Mouse (Mus musculus): ENCODE results near the gene Hist1h2af. TPM values are rescaled to one million over a fixed set of nuclear protein-coding genes. Genes with fewer than 3 reads are reported as not detected.
"Not testable (repeated sequence)": the region's sequence is repeated elsewhere in the genome, so short reads cannot be mapped to it uniquely, and the experiment has no call there.

Gene Hist1h2af
- polyA plus RNA-seq, 1 experiment from 2014 or later: 3.3 TPM

DNA sequence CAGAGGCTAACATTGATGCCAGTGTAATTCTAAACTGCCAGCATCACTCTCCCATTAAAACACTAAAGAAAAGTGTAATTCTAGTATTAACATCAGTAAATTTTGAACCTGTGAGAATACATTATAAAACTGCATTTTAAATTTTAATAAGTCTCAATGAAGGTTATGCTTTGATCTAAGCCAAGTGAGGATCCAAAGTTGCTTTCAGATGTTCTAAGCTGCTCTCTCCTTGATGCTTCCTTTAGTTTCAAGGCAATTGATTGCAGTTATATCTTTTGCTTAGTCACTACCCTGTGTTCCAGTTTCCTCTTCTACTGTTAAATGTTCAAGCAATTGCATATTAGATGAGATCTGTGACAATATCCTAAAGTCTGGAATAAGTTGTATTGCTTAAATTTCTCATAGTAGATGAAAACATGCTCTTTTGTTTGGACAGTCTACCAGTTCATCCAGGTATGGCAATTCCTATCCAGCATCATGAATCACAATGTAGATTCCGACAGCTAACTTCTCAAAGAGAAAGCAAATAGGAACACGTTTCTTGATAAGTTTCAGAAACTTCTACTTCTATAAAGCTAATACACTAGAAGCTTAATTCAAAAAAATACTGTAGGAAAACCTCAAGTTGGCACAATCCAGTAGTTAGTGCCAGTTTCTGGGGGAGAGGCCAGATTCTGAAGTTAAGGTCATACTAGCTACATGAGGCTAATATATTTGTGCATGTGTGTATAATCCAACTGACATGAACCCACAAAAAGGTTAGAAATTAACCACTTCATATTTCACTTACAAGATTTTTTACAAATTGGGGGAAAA is 38.7 kb downstream of the Hist1h2af start:
- H3K9ac ChIP-seq (ENCODE audit: low read depth, low read length): peak overlapping the region; percentile 47
- H3K36me3 ChIP-seq (ENCODE audit: insufficient read depth, low read length): no peaks in the 10 kb centered on the region
- H3K9me3 ChIP-seq (replicated peaks; ENCODE audit: low read length): no peaks in the 10 kb centered on the region
- DNase-seq (ENCODE audit: low spot score) (peak; percentile 58), ATAC-seq (replicated peaks; ENCODE audit: low FRiP score, low read depth) (no peak)
- H3K4me3 ChIP-seq (replicated peaks; ENCODE audit: low read depth, low read length): peak overlapping the region; percentile 48
- peak overlapping the region; percentile 95 for H3K27ac ChIP-seq
- no peaks in the 10 kb centered on the region for H3K27me3 ChIP-seq (ENCODE audit: insufficient read depth, low read length)
- no peak for TF ChIP-seq CTCF (IDR thresholded peaks at IDR 0.05; ENCODE audit: low read depth)
- H3K4me2 ChIP-seq (ENCODE audit: low read length): peak overlapping the region; percentile 64
- WGBS: 19% methylated on average over 2 of the region's 2 CpGs
- H3K4me1 ChIP-seq (replicated peaks; ENCODE audit: insufficient read depth, low read length): peaks cover 13% of the 10 kb centered on the region; the same call in 1 of the 2 replicates

DNA sequence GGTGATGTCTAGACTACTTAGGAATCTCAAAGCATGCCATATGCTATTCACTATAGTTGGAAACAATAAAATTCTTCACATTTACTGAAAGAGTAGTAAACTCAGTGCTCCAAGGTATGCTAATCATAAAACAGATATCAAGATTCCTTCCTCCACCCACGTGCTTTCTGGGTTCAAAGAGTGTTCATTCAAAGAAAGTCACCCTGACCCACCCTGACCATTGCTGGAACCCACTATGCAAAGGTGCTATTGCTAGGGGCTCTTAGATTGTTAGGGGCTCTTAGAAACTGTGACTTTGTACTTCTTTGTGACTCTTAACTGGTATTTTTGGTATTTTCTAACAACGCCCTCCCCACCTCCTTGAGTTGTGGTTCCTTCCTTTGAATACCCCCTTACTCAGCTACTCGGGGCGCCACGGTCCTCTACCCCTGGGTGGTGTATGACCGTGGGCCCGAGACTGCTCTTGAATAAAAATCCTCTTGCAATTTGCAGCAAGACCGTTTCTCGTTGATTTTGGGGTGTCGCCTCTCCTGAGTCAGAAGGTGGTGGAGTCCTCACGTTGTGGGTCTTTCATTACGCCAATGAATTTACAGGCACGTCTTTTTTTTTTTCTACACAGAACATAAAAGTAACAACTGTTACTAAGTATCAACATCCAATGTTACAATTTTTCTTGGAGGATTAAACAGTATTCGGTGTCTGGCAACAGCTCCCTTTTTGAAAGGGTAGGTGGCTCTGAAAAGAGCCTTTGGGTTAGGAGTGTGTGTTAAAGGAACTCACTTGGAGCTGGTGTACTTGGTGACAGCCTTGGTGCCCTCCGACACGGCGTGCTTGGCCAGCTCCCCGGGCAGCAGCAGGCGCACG is 39.6 kb downstream of the Hist1h2af start:
- WGBS: 4% methylated on average over 18 of the region's 20 CpGs
- H3K9me3 ChIP-seq (replicated peaks; ENCODE audit: low read length); H3K27me3 ChIP-seq (ENCODE audit: insufficient read depth, low read length); DNase-seq (ENCODE audit: low spot score); ATAC-seq (replicated peaks; ENCODE audit: low FRiP score, low read depth); H3K36me3 ChIP-seq (ENCODE audit: insufficient read depth, low read length): not testable (repeated sequence)
- H3K4me1 ChIP-seq (replicated peaks; ENCODE audit: insufficient read depth, low read length): peaks cover 13% of the 10 kb centered on the region; the same call in 1 of the 2 replicates
- H3K4me2 ChIP-seq (ENCODE audit: low read length): peak overlapping the region; percentile 64
- H3K4me3 ChIP-seq (replicated peaks; ENCODE audit: low read depth, low read length): peak overlapping the region; percentile 48
- peak overlapping the region; percentile 86 for H3K27ac ChIP-seq
- peak overlapping the region; percentile 47; the same call in 1 of the 2 replicates for H3K9ac ChIP-seq (ENCODE audit: low read depth, low read length)

DNA sequence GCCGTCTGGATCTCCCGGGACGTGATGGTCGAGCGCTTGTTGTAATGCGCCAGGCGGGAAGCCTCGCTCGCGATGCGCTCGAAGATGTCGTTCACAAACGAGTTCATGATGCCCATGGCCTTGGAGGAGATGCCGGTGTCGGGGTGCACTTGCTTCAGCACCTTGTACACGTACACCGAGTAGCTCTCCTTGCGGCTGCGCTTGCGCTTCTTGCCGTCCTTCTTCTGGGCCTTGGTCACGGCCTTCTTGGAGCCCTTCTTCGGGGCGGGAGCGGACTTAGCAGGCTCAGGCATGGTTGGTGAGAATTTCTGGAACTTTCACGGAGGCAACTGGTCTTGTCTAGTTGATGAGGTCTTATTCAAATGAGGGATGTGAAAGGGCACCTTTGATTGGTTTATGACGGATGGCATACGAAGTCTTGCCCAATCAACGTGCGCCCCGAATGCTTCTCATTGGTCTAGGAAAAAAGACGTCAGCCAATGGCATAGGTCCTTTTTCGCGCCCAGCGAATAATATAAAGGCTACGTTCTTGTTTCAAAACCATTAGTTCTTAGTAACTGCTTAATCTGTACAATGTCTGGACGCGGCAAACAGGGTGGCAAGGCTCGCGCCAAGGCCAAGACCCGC is 40.3 kb downstream of the Hist1h2af start, which contains the start of the genes Hist1h2bf and Hist1h2ad:
TSS of gene Hist1h2bf (minus strand) at position 299 of the 627 bp plus-strand sequence.
TSS of gene Hist1h2ad (plus strand) at position 484 of the 627 bp plus-strand sequence.
- Histone ChIP-seq H3K4me2 (ENCODE audit: low read length) (peak within 1 kb of the TSS; percentile 64), H3K27ac (peak within 1 kb of the TSS; percentile 86), H3K9ac (ENCODE audit: low read depth, low read length) (peak within 1 kb of the TSS; percentile 51; the same call in 1 of the 2 replicates), H3K4me3 (replicated peaks; ENCODE audit: low read depth, low read length) (peak within 1 kb of the TSS; percentile 48), H3K4me1 (replicated peaks; ENCODE audit: insufficient read depth, low read length) (peaks cover 13% of the 10 kb centered on the region; the same call in 1 of the 2 replicates)
- not testable (repeated sequence) for H3K9me3 ChIP-seq (replicated peaks; ENCODE audit: low read length); H3K36me3 ChIP-seq (ENCODE audit: insufficient read depth, low read length); H3K27me3 ChIP-seq (ENCODE audit: insufficient read depth, low read length)
- WGBS: under 1% methylated on average over 30 of the region's 42 CpGs
- peak; percentile 100 for DNase-seq (ENCODE audit: low spot score)
- peak; percentile 92 for ATAC-seq (replicated peaks; ENCODE audit: low FRiP score, low read depth)

DNA sequence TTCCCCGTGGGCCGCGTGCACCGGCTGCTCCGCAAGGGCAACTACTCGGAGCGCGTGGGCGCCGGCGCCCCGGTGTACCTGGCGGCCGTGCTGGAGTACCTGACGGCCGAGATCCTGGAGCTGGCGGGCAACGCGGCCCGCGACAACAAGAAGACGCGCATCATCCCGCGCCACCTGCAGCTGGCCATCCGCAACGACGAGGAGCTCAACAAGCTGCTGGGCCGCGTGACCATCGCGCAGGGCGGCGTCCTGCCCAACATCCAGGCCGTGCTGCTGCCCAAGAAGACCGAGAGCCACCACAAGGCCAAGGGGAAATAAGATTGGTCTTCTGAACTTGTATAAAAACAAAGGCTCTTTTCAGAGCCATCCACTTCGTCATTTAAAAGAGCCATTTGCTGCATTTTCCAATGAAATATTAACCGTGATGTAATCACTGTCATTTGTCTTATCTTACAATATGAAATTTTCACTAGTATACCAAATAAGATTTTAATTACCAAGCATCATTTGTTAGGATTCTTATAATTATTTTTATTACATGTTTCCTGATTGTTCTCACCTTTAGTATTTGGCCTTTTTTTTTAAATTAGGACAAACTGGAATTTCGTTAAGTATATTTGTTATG is 41.0 kb downstream of the Hist1h2af start:
- DNase-seq (ENCODE audit: low spot score): peak; percentile 33
- not testable (repeated sequence) for ATAC-seq (replicated peaks; ENCODE audit: low FRiP score, low read depth); H3K9ac ChIP-seq (ENCODE audit: low read depth, low read length); H3K9me3 ChIP-seq (replicated peaks; ENCODE audit: low read length); H3K36me3 ChIP-seq (ENCODE audit: insufficient read depth, low read length); H3K27me3 ChIP-seq (ENCODE audit: insufficient read depth, low read length)
- H3K4me2 ChIP-seq (ENCODE audit: low read length): peak overlapping the region; percentile 59
- H3K27ac ChIP-seq: peak overlapping the region; percentile 86
- under 1% methylated on average over 6 of the region's 39 CpGs for WGBS
- H3K4me3 ChIP-seq (replicated peaks; ENCODE audit: low read depth, low read length): peak overlapping the region; percentile 48; the same call in 1 of the 2 replicates
- H3K4me1 ChIP-seq (replicated peaks; ENCODE audit: insufficient read depth, low read length): peaks cover 13% of the 10 kb centered on the region; the same call in 1 of the 2 replicates

DNA sequence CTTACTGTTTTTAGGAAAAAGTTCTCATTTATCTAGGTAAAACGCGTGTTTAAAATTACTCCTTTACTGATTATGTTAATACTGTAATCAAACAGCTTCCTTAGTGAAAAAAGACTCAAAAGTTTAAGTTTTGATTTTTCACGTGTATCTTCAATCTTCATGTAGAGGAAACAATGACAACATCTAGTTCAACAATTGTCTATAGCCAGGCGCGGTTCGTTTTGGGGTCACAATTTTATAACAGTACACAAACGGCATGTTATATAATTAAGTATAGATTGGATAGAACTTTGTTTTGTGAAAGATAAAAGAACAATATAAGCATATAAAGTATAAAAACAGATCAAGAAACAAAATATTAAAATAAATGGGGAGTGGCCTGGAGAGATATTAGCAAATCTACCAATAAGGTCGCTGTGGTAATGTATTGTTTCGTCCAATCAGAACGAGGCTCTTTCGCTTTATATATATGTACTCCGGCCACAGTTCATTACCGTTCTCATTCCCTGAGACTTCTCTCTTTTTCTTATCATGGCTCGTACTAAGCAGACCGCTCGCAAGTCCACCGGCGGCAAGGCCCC is 41.7 kb downstream of the Hist1h2af start, which contains the start of gene Hist1h3d:
TSS of gene Hist1h3d (plus strand) at position 493 of the 581 bp plus-strand sequence.
- H3K36me3 ChIP-seq (ENCODE audit: insufficient read depth, low read length): no peaks in the 10 kb centered on the region
- WGBS: 0% methylated on average over 18 of the region's 18 CpGs
- TF ChIP-seq CTCF (IDR thresholded peaks at IDR 0.05; ENCODE audit: low read depth): no peak
- H3K4me2 ChIP-seq (ENCODE audit: low read length): peak within 1 kb of the TSS; percentile 59
- peak within 1 kb of the TSS; percentile 84 for H3K27ac ChIP-seq
- DNase-seq (ENCODE audit: low spot score) (peak; percentile 98), ATAC-seq (replicated peaks; ENCODE audit: low FRiP score, low read depth) (peak; percentile 67)
- H3K27me3 ChIP-seq (ENCODE audit: insufficient read depth, low read length): no peaks in the 10 kb centered on the region
- H3K4me1 ChIP-seq (replicated peaks; ENCODE audit: insufficient read depth, low read length): peaks cover 13% of the 10 kb centered on the region; the same call in 1 of the 2 replicates
- H3K9me3 ChIP-seq (replicated peaks; ENCODE audit: low read length): no peaks in the 10 kb centered on the region
- H3K9ac ChIP-seq (ENCODE audit: low read depth, low read length): peak within 1 kb of the TSS; percentile 53; the same call in 1 of the 2 replicates
- peak within 1 kb of the TSS; percentile 32 for H3K4me3 ChIP-seq (replicated peaks; ENCODE audit: low read depth, low read length)

DNA sequence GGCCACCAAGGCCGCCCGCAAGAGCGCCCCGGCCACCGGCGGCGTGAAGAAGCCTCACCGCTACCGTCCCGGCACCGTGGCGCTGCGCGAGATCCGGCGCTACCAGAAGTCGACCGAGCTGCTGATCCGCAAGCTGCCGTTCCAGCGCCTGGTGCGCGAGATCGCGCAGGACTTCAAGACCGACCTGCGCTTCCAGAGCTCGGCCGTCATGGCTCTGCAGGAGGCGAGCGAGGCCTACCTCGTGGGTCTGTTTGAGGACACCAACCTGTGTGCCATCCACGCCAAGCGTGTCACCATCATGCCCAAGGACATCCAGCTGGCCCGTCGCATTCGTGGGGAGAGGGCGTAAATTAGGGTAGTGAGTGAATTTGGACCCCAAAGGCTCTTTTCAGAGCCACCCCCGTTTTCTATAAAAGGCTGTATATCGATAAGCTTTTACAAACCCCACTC is 42.2 kb downstream of the Hist1h2af start:
- Histone ChIP-seq H3K4me1 (replicated peaks; ENCODE audit: insufficient read depth, low read length) (peaks cover 13% of the 10 kb centered on the region; the same call in 1 of the 2 replicates), H3K4me3 (replicated peaks; ENCODE audit: low read depth, low read length) (peak overlapping the region; percentile 32), H3K4me2 (ENCODE audit: low read length) (peak overlapping the region; percentile 59), H3K27ac (peak overlapping the region; percentile 75), H3K9ac (ENCODE audit: low read depth, low read length) (peak overlapping the region; percentile 53; the same call in 1 of the 2 replicates)
- not testable (repeated sequence) for ATAC-seq (replicated peaks; ENCODE audit: low FRiP score, low read depth); H3K36me3 ChIP-seq (ENCODE audit: insufficient read depth, low read length); H3K9me3 ChIP-seq (replicated peaks; ENCODE audit: low read length); H3K27me3 ChIP-seq (ENCODE audit: insufficient read depth, low read length); DNase-seq (ENCODE audit: low spot score)
- WGBS: 0% methylated on average over 9 of the region's 40 CpGs

Measured in kidney, postnatal 0 days (tissue).